Mouse (Mus musculus) liver, embryonic 13.5 days (tissue): ENCODE measurements around the gene F3. TPM values are rescaled to one million over a fixed set of nuclear protein-coding genes. Genes with fewer than 3 reads are reported as not detected.

Experiments
- ATAC-seq: fragments of 200-750 bp; cut with Nextera tagmentation; 2 replicates; pipeline ENCODE4 v1.8.0; 2017; ENCODE audit warnings: low read depth, mild to moderate bottlenecking, moderate number of reproducible peaks, moderate library complexity
- DNase-seq: peaks from one replicate; pipeline ENCODE4 v3.0.0; 2022
- H3K27ac ChIP-seq: fragments of 300-500 bp; sonication (generic); 2 replicates; pipeline ENCODE4 v1.5.1; 2015; ENCODE audit warnings: moderate library complexity, mild to moderate bottlenecking, inconsistent platforms
- H3K27me3 ChIP-seq: fragments of 300-500 bp; sonication (generic); 2 replicates; pipeline ENCODE4 v1.6.1; 2015; ENCODE audit warnings: mild to moderate bottlenecking, inconsistent platforms
- H3K36me3 ChIP-seq: fragments of 300-500 bp; sonication (generic); 2 replicates; pipeline ENCODE4 v1.6.1; 2015; ENCODE audit warnings: mild to moderate bottlenecking, inconsistent platforms
- H3K4me1 ChIP-seq: fragments of 300-500 bp; sonication (generic); replicated peaks from 2 replicates; pipeline ENCODE4 v1.6.1; 2015; ENCODE audit warnings: inconsistent platforms
- H3K4me2 ChIP-seq: fragments of 300-500 bp; sonication (generic); 2 replicates; pipeline ENCODE4 v1.6.1; 2015; ENCODE audit warnings: inconsistent platforms, mild to moderate bottlenecking, moderate library complexity
- H3K4me3 ChIP-seq: fragments of 300-500 bp; sonication (generic); replicated peaks from 2 replicates; pipeline ENCODE4 v1.5.1; 2015; ENCODE audit warnings: mild to moderate bottlenecking, inconsistent platforms
- H3K9ac ChIP-seq: fragments of 300-500 bp; sonication (generic); 2 replicates; pipeline ENCODE4 v1.6.1; 2015; ENCODE audit warnings: mild to moderate bottlenecking, inconsistent platforms
- H3K9me3 ChIP-seq: fragments of 300-500 bp; sonication (generic); replicated peaks from 2 replicates; pipeline ENCODE4 v1.6.1; 2016; ENCODE audit warnings: inconsistent platforms
- WGBS: fragments of 180-500 bp; shearing (Covaris S2); methylation state at CpG from one replicate; pipeline ENCODE4 v1.1.7; 2015; ENCODE audit not compliant: insufficient replicate concordance; 5-methylcytosine and 5-hydroxymethylcytosine counted together
- polyA plus RNA-seq: library from polyadenylated mRNA; unstranded; fragments of >200 nt; fragmentation: Nextera tagmentation; extraction: Ambion mirVana; gene quantifications from 2 replicates; pipeline ENCODE4 v1.2.1, GENCODE M21; 2015

Gene F3
- polyA plus RNA-seq, 1 experiment from 2014 or later: 0.52 TPM

DNA sequence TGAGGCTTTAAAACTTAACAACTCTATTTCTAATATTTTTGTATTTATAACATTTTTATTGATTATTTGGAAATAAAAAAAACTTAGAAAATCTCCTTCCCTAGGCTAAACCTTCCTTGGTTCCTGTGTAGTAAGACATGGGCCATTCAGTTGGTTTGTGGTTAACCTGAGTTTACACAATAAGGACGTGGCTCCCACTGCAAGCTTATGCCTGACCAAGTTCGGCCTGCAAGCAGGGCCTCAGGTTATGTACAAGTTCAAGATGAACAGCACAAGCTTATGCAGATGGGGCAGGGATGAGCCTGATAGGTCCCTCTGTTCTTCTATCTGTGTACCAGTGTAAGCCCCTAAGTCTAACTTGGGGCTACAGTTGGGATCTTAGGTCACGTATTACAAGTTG lies 33.6 kb upstream of the F3 start:
- Histone ChIP-seq H3K4me2 (no peak overlapping the region), H3K9ac (no peak overlapping the region), H3K36me3 (no peaks in the 10 kb centered on the region), H3K27me3 (no peaks in the 10 kb centered on the region), H3K4me1 (peaks cover 5% of the 10 kb centered on the region; the same call in 1 of the 2 replicates), H3K27ac (no peak overlapping the region), H3K4me3 (no peak overlapping the region), H3K9me3 (no peaks in the 10 kb centered on the region)
- 46% methylated on average over 3 of the region's 3 CpGs for WGBS
- DNase-seq (no peak), ATAC-seq (no peak)

DNA sequence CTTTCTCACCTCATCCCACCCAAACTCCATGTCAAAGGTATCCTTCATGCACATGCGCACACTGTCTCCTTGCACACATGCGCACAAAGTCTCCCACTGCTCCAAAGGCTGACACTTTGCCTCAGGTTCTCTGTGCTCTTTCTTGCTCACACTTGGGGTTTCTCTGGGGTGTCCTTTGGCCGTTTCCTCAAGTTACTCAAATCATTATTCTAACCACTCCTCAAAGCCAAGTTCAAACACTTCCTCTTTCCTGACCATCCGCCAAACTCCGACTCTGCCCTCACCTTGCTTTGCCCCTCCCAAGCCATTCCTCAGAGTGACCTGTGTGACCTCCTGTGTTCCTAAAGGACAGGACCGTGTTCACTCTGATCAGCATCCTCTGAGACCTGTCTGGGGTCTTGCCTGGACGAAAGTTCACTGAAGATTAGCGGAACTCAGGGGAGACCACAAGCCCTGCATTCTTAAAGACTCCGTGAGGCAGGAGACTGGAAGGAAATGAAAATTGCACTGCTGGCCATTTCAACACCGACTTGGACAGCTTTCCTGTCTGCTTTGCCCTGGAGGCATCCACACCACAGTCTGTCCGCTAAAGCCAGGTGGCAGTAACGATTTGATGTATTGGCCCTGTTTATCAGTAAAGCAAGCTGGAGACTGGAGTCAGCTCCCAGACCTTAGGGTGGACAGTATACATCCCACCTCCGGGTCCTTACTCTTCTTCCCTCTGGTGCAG lies 30.2 kb upstream of the F3 start:
- Histone ChIP-seq H3K27me3 (no peaks in the 10 kb centered on the region), H3K9ac (no peak overlapping the region), H3K9me3 (no peaks in the 10 kb centered on the region), H3K36me3 (no peaks in the 10 kb centered on the region), H3K27ac (no peak overlapping the region), H3K4me2 (no peak overlapping the region), H3K4me3 (no peak overlapping the region), H3K4me1 (peaks cover 4% of the 10 kb centered on the region; the same call in 1 of the 2 replicates)
- DNase-seq: no peak
- 40% methylated on average over 13 of the region's 13 CpGs for WGBS
- ATAC-seq: no peak

DNA sequence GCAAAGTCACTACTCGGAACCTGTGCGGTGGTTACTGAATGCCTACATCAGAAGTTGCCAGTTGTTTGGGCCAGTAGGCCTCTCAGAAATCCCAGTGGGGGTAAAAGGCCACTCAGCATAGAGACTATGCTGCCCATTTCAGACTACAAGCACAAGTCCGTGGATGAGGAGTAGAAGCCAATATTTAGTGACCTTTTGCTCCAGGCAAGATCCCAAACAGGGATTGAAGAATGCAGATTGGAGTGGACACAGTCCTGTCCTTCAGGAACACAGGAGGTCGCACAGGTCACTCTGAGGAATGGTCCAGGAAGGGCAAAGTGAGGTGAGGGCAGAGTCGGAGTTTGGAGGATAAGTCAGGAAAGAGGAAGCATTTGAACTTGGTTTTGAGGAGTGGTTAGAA lies 29.6 kb upstream of the F3 start:
- H3K9ac ChIP-seq: no peak overlapping the region
- WGBS: 60% methylated on average over 5 of the region's 5 CpGs
- H3K4me3 ChIP-seq: no peak overlapping the region
- H3K27me3 ChIP-seq: no peaks in the 10 kb centered on the region
- DNase-seq: no peak
- H3K36me3 ChIP-seq: no peaks in the 10 kb centered on the region
- no peak overlapping the region for H3K27ac ChIP-seq
- H3K9me3 ChIP-seq: no peaks in the 10 kb centered on the region
- H3K4me2 ChIP-seq: no peak overlapping the region
- peaks cover 4% of the 10 kb centered on the region; the same call in 1 of the 2 replicates for H3K4me1 ChIP-seq
- no peak for ATAC-seq

DNA sequence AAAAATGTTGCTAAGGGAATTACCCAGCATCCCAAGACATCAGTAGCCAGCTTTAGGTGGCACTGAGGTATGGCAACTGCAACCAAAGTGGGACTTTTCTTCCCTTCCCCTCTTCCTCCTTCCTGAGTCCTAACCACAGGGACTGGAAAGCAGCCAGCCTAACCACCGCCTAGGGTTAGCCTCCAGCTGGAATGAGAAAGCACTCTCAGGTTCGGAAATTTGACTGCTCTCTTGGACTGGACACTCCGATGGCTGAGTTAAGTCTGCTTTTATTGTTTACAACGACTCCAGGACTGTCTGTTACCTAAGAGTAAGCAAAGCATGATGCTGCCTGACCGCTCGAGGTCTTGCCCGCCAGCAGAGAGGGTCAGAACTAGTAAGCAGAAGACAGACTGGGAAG lies 26.2 kb upstream of the F3 start:
- ATAC-seq (no peak), DNase-seq (no peak)
- H3K4me3 ChIP-seq: no peak overlapping the region
- H3K9me3 ChIP-seq: no peaks in the 10 kb centered on the region
- WGBS: 63% methylated on average over 7 of the region's 7 CpGs
- no peak overlapping the region for H3K9ac ChIP-seq
- no peaks in the 10 kb centered on the region for H3K36me3 ChIP-seq
- H3K27ac ChIP-seq: no peak overlapping the region
- H3K27me3 ChIP-seq: no peaks in the 10 kb centered on the region
- H3K4me2 ChIP-seq: no peak overlapping the region
- H3K4me1 ChIP-seq: no peaks in the 10 kb centered on the region

DNA sequence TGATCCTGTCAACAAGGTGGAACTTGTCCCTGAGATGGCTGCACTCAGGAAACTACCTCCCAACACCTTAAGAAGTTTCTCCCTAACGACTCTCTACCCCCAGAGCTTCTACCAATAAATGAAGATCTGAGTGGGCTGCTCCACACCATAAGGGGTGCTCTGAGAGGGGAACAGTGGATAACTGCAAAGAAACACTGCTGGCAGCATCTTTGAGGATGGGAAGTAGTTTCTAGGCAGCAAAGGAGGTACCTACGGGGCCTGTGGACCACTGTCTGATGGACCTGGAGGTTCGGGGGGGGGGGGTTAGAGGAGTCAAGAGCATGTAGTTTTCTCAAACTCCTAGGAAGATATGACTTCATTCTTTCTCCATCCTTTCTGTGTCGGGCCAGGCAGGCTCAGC lies 23.9 kb upstream of the F3 start:
- Histone ChIP-seq H3K9me3 (no peaks in the 10 kb centered on the region), H3K36me3 (no peaks in the 10 kb centered on the region), H3K4me1 (no peaks in the 10 kb centered on the region), H3K4me3 (no peak overlapping the region), H3K27me3 (no peaks in the 10 kb centered on the region), H3K4me2 (no peak overlapping the region), H3K27ac (no peak overlapping the region), H3K9ac (no peak overlapping the region)
- WGBS: 54% methylated on average over 4 of the region's 4 CpGs
- ATAC-seq (no peak), DNase-seq (no peak)

DNA sequence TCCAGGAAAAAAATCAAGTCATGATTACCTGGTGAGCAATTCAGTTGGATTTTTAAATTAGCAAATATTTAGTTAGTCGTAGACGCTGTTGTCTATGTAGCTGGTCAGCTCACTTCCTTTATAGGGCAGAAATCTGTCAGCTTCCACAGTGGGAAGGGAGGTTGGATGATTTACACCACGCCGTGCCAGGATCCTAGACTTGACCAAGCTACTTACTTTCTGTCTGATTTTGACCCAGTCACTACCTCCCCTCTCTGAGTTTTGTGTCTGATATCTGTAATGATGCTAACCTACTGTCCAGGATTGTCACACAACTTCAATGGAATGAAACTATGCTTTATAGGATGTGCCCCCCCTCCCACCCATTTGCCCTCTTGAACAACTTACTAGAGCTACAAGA lies 23.5 kb upstream of the F3 start:
- DNase-seq (no peak), ATAC-seq (no peak)
- Histone ChIP-seq H3K27me3 (no peaks in the 10 kb centered on the region), H3K4me2 (no peak overlapping the region), H3K4me1 (no peaks in the 10 kb centered on the region), H3K9me3 (no peaks in the 10 kb centered on the region), H3K27ac (no peak overlapping the region), H3K9ac (no peak overlapping the region), H3K36me3 (no peaks in the 10 kb centered on the region), H3K4me3 (no peak overlapping the region)
- 70% methylated on average over 4 of the region's 4 CpGs for WGBS

DNA sequence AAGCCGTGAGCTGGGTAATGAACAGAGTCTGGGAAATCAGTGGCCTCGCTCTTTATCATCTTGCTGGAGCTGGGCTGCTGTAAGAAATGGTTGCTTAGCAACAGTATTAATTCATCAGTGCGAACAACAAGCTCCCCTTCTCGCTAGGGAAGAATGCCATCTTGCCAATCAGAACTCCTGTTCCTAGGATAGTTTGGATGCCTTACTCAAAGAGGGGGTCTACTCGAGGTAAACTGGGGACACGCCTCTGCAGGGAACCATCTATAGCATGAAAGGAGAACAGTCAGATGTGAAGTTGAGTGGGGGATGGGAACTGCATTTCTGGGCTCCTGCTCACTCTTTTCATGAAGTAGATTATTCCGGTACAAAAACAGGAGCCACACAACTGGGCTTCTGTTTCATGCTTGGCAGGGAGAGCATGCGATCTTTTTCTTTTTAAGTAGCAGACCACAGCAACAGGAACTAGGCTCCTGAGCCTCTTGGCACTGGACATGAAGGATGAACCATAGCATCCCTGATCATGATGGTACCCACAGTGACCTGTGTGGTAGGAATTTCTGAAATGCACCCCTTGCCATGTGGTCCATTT lies 22.9 kb upstream of the F3 start:
- Histone ChIP-seq H3K27ac (no peak overlapping the region), H3K27me3 (no peaks in the 10 kb centered on the region), H3K36me3 (no peaks in the 10 kb centered on the region), H3K9me3 (no peaks in the 10 kb centered on the region), H3K4me1 (no peaks in the 10 kb centered on the region), H3K4me3 (no peak overlapping the region), H3K4me2 (no peak overlapping the region), H3K9ac (no peak overlapping the region)
- DNase-seq (no peak), ATAC-seq (no peak)
- 58% methylated on average over 8 of the region's 8 CpGs for WGBS

DNA sequence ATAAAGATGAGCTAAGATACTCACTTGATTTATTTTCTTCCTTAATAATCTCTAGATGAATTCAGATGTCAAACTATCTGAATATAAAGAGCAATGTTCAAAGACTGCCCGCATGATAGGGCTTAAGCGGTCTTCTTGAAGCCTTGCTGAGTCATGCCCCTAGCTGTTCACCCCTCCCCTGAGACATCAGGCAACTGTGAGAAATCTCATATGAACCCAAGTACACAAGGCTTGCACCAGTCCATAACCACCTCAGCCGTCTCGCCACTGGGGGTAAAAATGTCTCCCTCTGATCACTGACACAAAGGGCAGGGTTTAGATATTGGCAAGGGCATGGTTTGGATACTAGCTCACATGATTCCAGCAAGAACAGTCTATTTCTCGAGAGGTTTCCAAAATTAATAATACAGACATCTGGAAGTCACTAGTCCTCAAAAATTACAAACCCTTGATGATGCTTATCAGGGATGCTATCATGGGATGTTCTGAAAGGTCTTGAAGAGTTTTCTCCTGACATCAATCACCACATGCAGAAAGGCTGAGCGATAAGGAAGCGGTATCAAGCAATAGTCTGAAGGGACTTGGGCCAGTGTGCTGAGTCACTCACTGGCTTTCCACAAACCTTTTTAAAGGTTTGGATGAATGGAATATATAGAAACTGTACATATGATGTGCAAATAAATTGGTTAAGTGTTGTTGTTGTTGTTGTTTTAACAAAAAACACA lies 20.0 kb upstream of the F3 start:
- no peaks in the 10 kb centered on the region for H3K36me3 ChIP-seq
- H3K4me2 ChIP-seq: no peak overlapping the region
- H3K27me3 ChIP-seq: no peaks in the 10 kb centered on the region
- no peaks in the 10 kb centered on the region for H3K4me1 ChIP-seq
- ATAC-seq (no peak), DNase-seq (no peak)
- no peaks in the 10 kb centered on the region for H3K9me3 ChIP-seq
- no peak overlapping the region for H3K4me3 ChIP-seq
- H3K27ac ChIP-seq: no peak overlapping the region
- no peak overlapping the region for H3K9ac ChIP-seq
- WGBS: 53% methylated on average over 7 of the region's 7 CpGs

DNA sequence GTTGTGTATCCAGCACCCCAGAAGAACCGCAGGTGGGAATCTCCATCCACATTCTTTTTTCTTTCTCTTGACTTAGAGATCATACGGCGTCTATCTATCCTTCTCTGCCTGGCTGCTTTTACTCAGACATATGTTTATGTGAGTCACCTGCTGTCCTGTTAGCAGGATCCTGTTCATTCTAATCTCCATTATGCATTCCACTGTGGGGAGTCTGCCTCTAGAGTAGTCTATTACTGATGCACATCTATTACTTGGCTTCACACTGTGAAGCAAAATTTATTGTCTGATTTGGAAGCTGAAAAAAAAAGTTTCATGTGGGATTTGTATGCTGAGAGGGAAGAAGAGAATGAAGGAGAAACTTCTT lies 19.5 kb upstream of the F3 start:
- 78% methylated on average over 3 of the region's 3 CpGs for WGBS
- H3K4me2 ChIP-seq: no peak overlapping the region
- ATAC-seq: no peak

DNA sequence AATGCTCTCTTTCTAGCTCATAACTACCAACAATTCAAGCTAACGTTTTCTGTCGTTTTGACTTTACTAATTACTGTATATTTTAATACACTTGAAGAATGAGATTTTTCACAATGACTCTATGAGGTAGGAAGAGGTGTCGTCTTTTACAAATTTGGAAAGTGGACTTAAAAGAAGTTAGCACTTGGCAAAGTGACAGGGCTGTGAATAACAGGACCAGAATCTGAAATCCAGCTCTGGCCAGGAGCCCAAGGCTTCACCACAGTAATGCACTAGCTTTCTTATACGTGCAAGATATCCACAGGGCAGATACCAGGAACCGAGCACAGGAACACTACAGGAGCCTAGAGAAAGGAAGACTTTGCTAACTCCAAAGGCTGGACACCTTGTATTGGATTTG lies 17.2 kb upstream of the F3 start:
- H3K36me3 ChIP-seq: no peaks in the 10 kb centered on the region
- H3K4me1 ChIP-seq: no peaks in the 10 kb centered on the region
- no peak overlapping the region for H3K27ac ChIP-seq
- WGBS: 61% methylated on average over 5 of the region's 5 CpGs
- no peak overlapping the region for H3K4me2 ChIP-seq
- H3K9me3 ChIP-seq: no peaks in the 10 kb centered on the region
- no peaks in the 10 kb centered on the region for H3K27me3 ChIP-seq
- H3K9ac ChIP-seq: no peak overlapping the region
- DNase-seq (no peak), ATAC-seq (no peak)
- H3K4me3 ChIP-seq: no peak overlapping the region

More for the DNA sequence above, 19.5 kb upstream of the F3 start:
- Histone ChIP-seq H3K36me3 (no peaks in the 10 kb centered on the region), H3K4me1 (no peaks in the 10 kb centered on the region), H3K9ac (no peak overlapping the region), H3K27ac (no peak overlapping the region), H3K27me3 (no peaks in the 10 kb centered on the region), H3K9me3 (no peaks in the 10 kb centered on the region), H3K4me3 (no peak overlapping the region)
- DNase-seq: no peak

DNA sequence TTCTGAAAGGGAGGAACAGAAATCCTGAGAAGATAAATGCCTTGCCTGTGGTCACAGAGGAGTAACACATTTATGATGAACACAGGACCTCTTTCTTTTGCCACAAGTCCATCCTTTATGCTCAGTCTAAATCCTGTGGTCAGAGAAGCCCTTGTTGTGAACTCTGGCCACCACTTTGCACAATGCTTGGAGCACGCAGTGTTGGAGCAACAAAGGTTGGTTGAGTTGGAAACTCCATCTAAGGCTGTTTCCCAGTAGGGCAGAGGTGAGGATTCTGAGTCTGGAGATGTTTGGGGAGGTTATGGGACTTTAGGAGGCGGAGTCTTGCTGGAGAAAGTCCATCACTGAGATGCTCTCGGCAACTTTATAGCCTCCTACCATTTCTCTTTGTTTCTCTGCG lies 16.2 kb upstream of the F3 start:
- H3K27ac ChIP-seq: no peak overlapping the region
- H3K4me2 ChIP-seq: no peak overlapping the region
- no peak for ATAC-seq
- no peaks in the 10 kb centered on the region for H3K9me3 ChIP-seq
- H3K9ac ChIP-seq: no peak overlapping the region
- H3K27me3 ChIP-seq: no peaks in the 10 kb centered on the region
- no peaks in the 10 kb centered on the region for H3K36me3 ChIP-seq
- WGBS: 69% methylated on average over 4 of the region's 4 CpGs
- no peak overlapping the region for H3K4me3 ChIP-seq
- H3K4me1 ChIP-seq: no peaks in the 10 kb centered on the region
- no peak for DNase-seq
